Mouse (Mus musculus) neutrophil, adult 5-6 weeks (primary cell): ENCODE results near the gene Hba-x. TPM values are rescaled to one million over a fixed set of nuclear protein-coding genes. Genes with fewer than 3 reads are reported as not detected.

Source experiments
- ATAC-seq: fragments of 151-379, 151-347 bp; 2 replicates; pipeline ENCODE4 v1.8.0; 2017; ENCODE audit warnings: mild to moderate bottlenecking, moderate TSS enrichment; ENCODE audit not compliant: insufficient number of reproducible peaks, poor library complexity, low FRiP score, severe bottlenecking; ENCODE audit errors: extremely low read depth
- total RNA-seq: library from RNA; stranded (forward); fragments of 200-1000 nt; gene quantifications from 2 replicates; pipeline ENCODE4 v1.2.3, GENCODE M21; 2017

The Hba-x gene
- total RNA-seq, 1 experiment from 2014 or later, result not detected

DNA sequence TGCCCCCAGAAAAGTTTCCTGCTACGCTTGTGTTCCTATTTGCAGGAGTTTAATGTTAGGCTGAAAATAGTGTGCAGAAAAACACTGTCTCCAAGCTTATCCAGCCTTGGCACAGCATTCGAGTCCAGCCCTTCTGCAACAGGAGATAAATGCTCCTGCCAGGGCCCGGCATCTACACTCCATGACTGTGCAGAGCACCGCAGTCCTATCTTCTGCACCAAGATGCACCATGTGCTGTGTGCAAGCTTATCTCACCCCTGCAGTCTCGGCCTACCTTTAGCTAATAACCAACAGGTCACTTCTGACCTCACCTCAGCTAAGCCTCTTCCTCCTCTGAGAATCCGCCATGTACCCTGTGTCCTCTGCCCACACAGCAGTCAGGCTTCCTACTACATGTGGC is 30.6 kb upstream of the Hba-x start:
- no peak for ATAC-seq

DNA sequence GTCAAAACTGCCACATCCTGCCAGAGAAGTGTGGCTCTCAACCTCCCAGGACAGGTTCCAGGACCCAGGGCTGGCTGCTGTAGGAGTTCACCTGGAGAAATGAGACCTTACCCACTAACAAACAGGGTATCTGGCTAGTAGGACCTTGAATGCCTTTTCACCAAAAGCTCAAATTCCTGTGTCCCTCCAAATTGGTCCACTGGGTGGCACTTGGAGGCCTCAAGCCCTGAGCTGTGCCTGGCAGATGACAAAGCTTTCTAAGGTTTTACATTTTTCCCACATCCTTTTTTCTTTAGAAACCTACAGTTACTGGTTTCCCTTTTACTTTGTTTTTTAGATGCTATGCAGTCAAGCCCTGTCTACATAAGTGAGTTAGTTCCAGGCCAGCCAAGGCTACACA is 29.1 kb upstream of the Hba-x start:
- ATAC-seq, result no peak

DNA sequence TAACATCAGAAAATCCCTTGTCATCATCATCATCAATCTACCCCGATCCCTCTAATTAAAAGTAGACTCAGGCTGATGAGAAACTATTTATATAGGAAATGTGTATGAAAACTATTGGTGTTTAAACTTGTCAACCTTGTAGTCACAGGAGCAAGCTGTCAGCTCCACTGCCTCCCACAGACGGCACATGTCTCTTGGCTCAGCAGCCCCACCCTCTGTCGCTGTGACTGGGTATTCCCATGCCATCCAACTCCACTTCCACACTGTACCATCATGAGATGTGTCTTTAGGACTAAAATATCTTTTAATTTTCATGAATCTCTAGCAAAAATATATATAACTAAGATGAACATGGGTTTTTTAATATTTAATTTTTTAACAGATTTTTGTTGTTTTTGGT is 27.9 kb upstream of the Hba-x start:
- no peak for ATAC-seq

DNA sequence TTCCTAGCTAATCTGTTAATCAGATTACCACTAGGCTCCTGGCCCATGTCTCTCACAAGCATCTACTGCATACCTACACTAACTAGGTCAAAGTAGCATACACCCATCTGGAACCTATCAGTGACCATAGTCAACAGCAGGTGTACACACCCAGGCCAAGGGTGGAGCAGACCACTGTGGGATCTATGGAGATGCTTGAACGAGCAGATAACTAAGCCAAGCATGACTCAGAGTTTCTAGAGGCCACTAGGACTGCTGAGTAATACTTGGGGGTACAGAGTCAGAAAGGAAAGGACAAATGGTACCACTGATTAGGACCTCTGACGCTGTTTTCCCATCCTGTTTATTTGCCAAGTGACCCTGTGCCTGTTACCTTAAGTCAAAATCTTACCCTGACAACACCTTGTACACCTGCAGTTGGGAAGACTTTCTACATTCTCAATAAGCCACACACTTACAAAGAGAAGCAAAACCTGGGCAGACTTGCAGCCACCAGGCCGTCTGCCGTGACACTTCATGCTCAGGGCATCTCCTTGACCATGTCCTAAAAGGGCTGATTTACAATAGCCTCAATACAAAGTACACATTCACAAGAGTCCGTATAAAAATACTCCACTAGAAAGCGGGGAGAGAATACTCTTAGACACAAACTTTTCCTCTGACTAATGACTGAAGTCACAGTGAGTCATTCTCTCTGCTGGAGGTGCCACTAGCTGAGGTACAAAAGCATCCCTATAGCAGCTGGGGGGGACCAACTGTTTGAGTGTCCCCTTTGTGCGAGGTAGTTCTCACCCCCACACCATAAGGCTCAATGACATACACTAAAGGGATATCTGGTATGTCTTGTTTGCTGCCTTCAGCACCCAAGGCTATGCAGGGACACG is 25.1 kb upstream of the Hba-x start:
- ATAC-seq, result no peak

DNA sequence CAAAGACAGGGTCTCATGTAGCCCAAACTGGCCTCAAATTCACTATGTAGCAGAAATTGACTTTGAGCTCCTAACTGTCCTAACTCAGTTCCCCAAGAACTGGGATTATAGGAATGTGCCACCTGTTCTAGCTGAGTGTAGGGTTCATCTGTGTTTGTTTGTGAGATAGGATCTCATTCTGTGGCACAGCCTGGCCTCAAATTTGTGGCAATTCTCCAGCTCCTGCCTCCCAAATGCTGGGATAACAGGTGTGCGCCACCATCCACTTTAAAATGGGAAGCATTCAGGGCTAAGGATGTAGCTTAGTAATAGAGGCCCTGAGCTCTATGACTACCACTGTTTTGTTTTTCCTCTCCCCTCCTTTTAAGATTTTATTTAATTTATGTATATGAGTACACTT is 23.1 kb upstream of the Hba-x start:
- ATAC-seq, result no peak

DNA sequence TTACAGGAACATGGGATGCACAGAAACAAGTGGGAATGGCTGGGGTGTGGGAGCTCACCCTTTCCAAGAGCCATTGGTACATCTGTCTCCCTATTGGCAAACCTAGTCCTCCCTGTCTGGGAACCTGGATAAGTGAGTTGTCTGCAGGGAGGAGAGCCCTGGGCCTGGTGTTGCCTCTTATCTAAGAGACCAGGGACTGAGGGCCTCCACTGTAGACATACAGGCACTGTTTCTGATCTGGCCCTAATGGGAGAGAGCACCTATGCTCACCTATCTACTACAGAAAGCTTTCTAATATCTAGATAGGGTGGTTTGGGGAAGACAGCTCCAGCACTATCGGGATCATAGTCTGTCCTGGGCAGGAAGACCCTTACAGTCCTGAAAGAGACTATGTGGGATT is 20.1 kb upstream of the Hba-x start:
- ATAC-seq, result no peak

DNA sequence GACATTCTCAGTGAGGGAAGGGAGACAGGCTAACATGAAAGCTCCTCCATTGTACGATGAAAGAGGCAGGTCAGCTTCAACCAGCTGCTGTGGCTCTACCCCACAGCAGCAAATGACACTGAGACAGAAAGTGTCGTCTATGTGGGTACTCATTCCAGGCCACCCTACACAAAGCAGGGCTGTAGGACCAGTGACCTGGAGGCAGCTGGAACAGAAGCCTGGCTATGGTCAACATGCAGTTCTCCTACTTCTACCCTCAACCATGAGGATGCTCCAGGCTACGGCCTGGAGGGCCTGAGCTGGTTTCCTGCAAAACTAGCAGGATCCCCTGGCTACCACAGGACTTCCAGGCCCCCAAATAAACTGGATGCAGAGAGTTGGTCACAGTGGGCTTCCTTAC is 19.6 kb upstream of the Hba-x start:
- ATAC-seq, result no peak

DNA sequence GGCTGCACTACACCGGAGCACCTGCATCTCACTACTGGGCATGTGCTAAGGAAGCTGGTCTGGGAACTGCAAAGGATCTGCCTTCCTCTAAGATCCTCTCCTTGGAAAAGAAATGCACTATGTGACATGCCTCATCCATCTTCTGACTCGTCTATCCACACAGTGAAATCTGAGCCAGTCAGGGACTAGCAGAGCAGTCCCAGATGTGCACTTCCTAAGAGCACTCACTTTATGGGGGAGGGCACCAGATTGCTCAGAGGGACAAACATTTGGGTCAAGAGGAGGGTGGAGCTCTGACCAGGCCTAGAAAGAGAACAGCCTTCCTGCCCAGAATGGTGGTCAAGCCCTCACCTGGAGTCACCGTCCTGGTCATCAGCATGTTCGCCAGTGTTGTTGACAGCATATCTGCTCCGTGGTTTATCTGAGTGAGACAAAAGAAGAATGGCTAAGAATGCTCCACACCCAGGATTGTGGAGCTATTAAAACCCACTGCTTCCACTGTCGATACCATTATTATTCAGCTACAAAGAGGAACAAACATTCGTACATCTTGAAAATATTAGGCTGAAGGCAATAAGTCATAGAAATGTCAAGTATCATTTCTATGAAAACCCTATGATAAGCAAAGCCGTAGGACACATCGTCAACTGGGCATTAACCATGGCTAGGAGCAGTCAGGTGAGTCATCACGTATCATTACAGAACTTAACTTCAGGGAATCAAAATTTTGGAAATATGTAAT is 13.4 kb upstream of the Hba-x start:
- no peak for ATAC-seq

DNA sequence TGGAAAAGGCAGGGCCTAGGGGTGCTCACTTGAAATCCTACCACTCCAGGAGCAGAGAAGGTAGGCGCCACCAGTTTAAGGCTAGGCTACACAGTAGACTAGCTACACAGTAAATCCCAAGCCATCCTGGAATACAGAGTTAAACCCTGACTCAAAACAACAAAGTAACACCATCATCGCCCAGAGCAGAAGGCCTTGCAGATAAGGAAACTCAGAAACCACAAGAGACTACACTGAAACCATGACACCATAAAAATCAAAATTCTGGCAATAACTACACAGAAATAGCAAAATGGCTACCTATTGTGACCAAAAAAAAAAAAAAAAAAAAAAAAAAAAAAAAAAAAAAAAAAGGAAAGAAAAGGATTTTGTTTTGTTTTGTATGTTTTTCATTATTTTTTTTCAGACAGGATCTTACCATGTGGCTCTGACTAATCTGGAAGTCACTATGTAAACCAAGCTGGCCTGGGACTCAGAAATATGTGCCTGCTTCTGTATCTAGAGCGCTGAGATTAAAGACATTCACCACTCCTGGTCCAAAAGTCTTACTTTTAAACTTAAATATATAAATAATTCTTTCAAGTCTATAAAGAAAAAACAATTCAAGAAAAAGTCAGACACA is 11.0 kb upstream of the Hba-x start:
- no peak for ATAC-seq

DNA sequence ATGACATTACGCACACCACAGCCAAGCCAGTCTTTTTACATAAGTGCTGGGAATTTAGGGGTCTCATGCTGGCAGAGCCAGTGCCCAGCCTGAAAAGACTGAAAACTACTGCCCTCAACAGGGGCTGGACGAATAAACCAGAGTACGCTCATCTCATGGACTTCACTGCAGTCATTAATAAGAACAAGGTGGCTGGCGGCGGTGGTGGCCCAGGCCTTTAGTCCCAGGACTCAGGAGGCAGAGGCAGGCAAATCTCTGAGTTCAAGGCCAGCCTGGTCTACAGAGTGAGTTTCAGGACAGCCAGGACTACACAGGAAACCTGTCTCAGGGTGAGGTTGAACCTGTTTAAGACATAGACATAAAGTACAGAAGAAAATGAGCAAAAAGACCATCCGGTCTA is 10.0 kb upstream of the Hba-x start:
- no peak for ATAC-seq

DNA sequence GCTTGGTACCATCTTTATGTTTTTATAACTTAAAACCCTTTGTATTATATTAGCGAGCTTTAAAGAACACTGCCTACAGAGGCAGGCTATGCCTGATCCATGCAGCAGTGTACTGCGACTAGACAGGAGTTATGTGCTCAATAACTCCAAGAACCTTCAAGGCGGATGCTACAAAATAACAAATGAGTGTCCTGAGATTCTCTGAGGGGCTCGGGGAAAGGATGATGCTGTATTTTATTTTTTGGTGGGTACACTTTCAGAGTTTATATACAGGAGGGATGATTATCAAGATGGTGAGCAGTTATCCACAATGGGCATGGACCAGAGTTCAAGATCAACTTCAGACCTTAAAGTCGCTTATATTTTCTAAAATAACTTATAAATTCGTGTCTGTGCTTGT is 9.4 kb upstream of the Hba-x start:
- ATAC-seq, result no peak

DNA sequence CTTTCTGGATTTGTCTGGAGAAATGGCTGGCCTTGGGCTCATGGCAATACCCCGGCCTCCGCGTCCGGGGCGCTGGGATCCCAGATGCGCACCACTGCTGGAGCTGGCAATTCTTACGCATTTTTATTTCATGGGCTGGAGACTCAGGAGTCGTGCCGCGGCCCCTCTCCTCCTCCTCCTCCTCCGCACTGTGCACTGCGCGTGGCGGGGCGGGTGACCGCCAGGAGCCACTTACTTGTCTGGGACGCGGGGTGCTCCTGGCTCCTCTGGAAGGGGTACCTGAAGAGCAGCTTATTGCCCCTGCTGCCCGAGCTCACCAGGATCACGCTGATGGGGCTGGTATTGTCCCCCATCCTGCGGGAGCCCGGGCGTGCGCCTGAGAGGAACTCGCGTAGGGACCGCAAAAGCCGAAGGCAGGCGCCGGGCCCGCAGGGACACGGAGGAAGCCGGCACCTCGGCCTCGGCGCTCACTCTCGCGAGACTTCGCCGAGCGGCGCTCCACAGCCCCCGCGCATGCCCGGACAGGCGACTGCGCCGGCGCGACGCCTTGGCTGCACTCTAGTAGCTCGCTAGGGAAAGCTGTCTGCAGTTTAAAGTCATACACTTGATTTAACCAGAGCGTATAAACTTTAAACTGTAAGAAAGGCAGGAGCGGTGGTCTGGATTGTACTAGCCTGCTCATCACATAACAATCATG is 8.9 kb upstream of the Hba-x start, which contains the start of gene Nprl3:
Nprl3 (minus strand) TSS at position 520 of the 697 bp plus-strand sequence.
- peak; percentile 75 for ATAC-seq

DNA sequence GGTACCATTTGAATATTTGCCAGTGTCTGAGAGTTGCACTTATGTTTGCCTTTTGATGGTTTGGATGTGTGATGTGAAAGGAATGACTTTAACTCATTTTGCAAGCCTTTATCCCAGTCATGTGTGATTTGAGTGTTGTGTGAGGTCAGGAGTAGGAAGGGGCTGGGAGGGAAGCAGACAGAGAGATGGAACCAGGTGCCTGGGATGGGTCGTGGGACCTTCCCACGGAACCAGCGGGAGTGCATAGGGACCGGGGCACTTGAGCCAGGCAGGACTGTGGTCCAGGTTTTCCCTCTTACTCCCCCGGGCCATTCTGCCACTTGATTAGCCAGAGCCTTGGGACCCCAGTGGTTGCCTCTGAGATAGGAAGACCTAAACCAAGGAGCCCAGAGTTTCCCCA is 8.2 kb upstream of the Hba-x start:
- ATAC-seq, result no peak

DNA sequence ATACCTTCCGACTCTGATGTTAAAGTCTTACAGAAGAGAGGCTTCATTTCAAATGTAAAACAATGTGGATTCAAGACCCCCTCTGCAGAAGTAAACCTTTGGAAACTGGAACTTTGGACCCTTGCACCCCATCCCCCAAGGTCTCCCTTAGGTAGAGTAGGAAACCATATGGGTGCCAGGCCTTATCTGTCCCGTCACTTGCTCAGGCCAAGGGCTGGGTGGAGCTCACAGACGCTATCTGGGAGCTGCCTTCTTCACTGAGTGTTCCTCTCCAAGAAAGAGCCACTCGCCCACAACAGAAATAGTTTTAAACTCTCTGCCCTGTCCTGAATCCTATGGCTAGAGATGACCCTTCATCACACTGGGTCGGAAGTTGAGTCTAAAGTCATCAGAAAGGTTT is 7.2 kb upstream of the Hba-x start:
- no peak for ATAC-seq

DNA sequence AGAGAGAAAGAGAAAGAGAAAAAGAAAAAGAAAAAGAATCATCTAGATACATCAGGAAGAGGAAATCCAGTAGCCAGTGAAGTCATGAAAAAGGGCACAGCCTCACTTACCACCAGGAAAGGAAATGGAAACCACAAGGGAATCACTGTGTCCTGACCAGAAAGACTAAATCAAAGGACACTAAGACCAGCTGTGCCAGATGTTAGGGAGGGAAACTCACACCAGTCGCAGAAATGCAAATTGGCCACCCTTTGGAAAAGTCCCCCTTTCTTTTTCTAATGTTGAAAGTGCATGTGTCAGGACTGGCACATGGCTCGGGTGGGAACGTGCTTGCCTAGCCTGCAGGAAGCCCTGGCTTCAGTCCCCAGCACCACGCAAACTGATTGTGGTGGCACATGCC is 5.0 kb upstream of the Hba-x start:
- ATAC-seq, result no peak

DNA sequence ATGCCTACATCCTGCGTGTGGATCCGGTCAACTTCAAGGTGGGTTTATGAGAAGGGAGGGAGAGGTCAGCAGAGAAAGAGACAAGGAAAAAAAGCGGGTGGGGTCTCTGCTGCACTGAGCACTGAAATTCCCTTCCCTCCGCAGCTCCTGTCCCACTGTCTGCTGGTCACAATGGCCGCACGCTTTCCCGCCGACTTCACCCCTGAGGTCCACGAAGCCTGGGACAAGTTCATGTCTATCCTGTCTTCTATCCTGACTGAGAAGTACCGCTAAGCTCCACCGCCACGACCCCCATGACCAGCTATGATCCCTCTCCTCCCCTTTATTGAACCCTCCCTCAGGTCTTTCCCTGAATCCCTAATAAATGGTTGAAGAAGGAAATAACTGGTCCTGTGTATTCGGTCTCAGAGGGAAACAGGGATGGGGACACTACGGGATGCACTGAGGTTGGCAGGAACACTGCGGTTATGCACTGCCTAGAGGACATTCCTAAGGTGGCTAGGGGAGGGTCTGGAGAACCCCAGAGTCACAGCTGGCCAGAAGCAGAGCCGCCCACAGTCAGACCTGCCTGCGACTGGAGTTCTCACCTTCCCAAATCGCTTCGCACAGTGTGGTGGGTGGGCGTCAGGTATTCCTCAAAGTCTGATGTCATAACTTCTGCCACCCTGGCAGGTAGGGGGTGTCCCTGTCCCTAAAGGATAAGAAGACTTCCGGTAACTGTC is 1.7 kb downstream of the Hba-x start:
- ATAC-seq, result no peak

DNA sequence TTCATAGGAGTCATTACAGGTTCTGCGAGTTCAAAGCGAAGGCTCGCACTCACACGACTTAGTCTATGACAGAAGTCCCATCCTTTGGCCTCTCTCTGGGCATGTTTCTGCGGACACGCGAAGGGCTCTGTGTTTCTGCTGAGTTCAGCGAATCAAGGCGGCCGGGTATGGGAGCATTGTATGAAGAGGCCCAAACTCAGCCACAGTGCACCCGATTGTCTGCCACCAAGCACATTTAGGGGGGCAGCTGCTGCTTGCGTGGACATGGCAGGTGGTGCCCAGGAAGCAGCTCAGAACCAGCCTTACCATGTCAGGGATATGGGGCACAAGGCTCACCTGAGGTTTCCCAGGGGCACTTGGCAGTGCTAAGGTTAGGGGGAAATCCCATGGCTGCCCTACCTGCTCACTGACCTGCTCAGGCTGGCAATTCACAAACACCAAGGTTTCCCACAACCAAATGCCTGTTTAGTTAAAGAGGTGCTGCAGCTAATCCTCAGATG is 2.3 kb downstream of the Hba-x start:
- ATAC-seq, result no peak

DNA sequence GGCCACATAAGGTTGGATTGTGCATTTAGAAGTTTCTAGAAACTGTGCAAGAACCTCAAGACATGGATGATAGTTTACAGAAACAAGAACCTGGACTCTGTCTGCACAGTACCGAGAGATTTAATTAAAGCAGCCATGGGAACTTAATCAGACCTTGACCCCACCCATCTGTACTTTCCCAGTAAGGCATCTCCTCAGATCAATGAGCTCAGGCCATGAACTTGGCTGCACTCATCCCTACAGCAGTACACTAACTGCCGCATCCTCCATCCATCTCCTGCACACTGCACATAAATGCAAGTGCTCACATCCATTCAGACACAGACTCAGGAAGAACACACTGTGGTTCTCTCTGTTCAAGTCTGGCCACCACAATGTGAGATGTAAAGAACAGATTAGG is 4.4 kb downstream of the Hba-x start:
- ATAC-seq, result no peak
